Comparison of ENCODE assay signal across 8 mouse cellular contexts in genomic region chr10:7391108-7391507, GRCm38 (mm10).
A peak's percentile ranks its signal among the peaks of the same experiment; 100 is the strongest.
DNase-seq lines count a peak whose midpoint lies in the region; ATAC-seq and TF ChIP-seq lines count a peak whose summit lies in the region.

No protein-coding gene starts in this region.

- no peak overlapping the region for H3K27ac ChIP-seq in cortical plate, adult 2 months (ENCODE audit: insufficient read depth, low read length)
- H3K27ac ChIP-seq in limb, embryonic 13.5 days: no peak overlapping the region
- no peak overlapping the region for H3K27ac ChIP-seq in neural tube, embryonic 11.5 days (ENCODE audit: low read depth, low read length)

- H3K9ac ChIP-seq in limb, embryonic 13.5 days: peak overlapping the region; percentile 68
- H3K9ac ChIP-seq in neural tube, embryonic 11.5 days (ENCODE audit: low read length): peak overlapping the region; percentile 37

- H3K4me3 ChIP-seq in cortical plate, adult 2 months (ENCODE audit: insufficient read depth, low read length): peak overlapping the region; percentile 51
- H3K4me3 ChIP-seq in limb, embryonic 13.5 days: peak overlapping the region; percentile 62
- peak overlapping the region; percentile 54 for H3K4me3 ChIP-seq in neural tube, embryonic 11.5 days (ENCODE audit: low read depth, low read length)

- peak overlapping the region; percentile 99 for H3K4me2 ChIP-seq in limb, embryonic 13.5 days (replicated peaks)
- H3K4me2 ChIP-seq in neural tube, embryonic 11.5 days (ENCODE audit: low read depth): peak overlapping the region; percentile 97

- WGBS in limb, embryonic 13.5 days: 1% methylated on average over 31 of the region's 31 CpGs
- WGBS in neural tube, embryonic 11.5 days: 0% methylated on average over 31 of the region's 31 CpGs

- no peaks in the 10 kb centered on the region for H3K9me3 ChIP-seq in limb, embryonic 13.5 days
- H3K9me3 ChIP-seq in neural tube, embryonic 11.5 days (ENCODE audit: control insufficient read depth, low read length): no peaks in the 10 kb centered on the region

- TF ChIP-seq CTCF in cortical plate, adult 2 months (IDR thresholded peaks at IDR 0.05; ENCODE audit: extremely low read depth, insufficient read depth, low read length): no peak

- peaks cover 2% of the 10 kb centered on the region; the same call in 1 of the 2 replicates for H3K4me1 ChIP-seq in cortical plate, adult 2 months (ENCODE audit: control insufficient read depth, insufficient read depth, low read length)
- H3K4me1 ChIP-seq in limb, embryonic 13.5 days: peaks cover 20% of the 10 kb centered on the region
- peaks cover 4% of the 10 kb centered on the region; the same call in 1 of the 2 replicates for H3K4me1 ChIP-seq in neural tube, embryonic 11.5 days (ENCODE audit: control insufficient read depth, insufficient read depth, low read length)

- TF ChIP-seq POLR2A in cortical plate, adult 2 months (IDR thresholded peaks at IDR 0.05; ENCODE audit: extremely low read depth, insufficient read depth, low read length): no peak

- no peaks in the 10 kb centered on the region for H3K36me3 ChIP-seq in limb, embryonic 13.5 days
- no peaks in the 10 kb centered on the region for H3K36me3 ChIP-seq in neural tube, embryonic 11.5 days (ENCODE audit: control insufficient read depth, insufficient read depth, low read length)

- peaks cover 46% of the 10 kb centered on the region for H3K27me3 ChIP-seq in limb, embryonic 13.5 days
- peaks cover 31% of the 10 kb centered on the region for H3K27me3 ChIP-seq in neural tube, embryonic 11.5 days (ENCODE audit: control insufficient read depth, insufficient read depth, low read length)

- peak; percentile 53 to 56 for ATAC-seq in hematopoietic stem cell, adult 5-6 weeks (replicated peaks in 1 of 2; ENCODE audit: insufficient read depth in 1 of 2, low FRiP score in 2 of 2, low TSS enrichment in 1 of 2, low read depth in 1 of 2, poor library complexity in 2 of 2, severe bottlenecking in 2 of 2)
- peak; percentile 64; the same call in 1 of the 2 replicates for ATAC-seq in limb, embryonic 13.5 days (ENCODE audit: low FRiP score, low read depth)
- peak; percentile 56 for ATAC-seq in neural tube, embryonic 11.5 days (ENCODE audit: insufficient read depth, low FRiP score, low TSS enrichment)

- peak; percentile 21 to 53 for DNase-seq in cerebellum, postnatal 10 days
- DNase-seq in cerebellum, adult 11-12 months: no peak
- peak; percentile 40 for DNase-seq in CD4-positive, CD25-positive, alpha-beta regulatory T cell, adult 2 months (ENCODE audit: low read depth, low spot score)
- peak; percentile 50 for DNase-seq in neural tube, embryonic 11.5 days (ENCODE audit: low spot score)
- DNase-seq in gastrocnemius, adult 8-10 months (ENCODE audit: low spot score in 2 of 2): no peak

Comparison
In these comparisons a context has a peak if more than half of its experiments do, and no peak if none do; other contexts are left out.
1. DNase-seq: peak in cerebellum, postnatal 10 days (2 of 2), CD4-positive, CD25-positive, alpha-beta regulatory T cell, adult 2 months (single experiment) and neural tube, embryonic 11.5 days (single experiment); none in cerebellum, adult 11-12 months (single experiment) and gastrocnemius, adult 8-10 months (0 of 2).
2. Peak in every context shown above with its lines, with median percentiles within 50 percentile points of each other: H3K4me3 ChIP-seq and ATAC-seq.